Mouse (Mus musculus): ENCODE data around the gene Gm37240.

The Gm37240 gene

DNA sequence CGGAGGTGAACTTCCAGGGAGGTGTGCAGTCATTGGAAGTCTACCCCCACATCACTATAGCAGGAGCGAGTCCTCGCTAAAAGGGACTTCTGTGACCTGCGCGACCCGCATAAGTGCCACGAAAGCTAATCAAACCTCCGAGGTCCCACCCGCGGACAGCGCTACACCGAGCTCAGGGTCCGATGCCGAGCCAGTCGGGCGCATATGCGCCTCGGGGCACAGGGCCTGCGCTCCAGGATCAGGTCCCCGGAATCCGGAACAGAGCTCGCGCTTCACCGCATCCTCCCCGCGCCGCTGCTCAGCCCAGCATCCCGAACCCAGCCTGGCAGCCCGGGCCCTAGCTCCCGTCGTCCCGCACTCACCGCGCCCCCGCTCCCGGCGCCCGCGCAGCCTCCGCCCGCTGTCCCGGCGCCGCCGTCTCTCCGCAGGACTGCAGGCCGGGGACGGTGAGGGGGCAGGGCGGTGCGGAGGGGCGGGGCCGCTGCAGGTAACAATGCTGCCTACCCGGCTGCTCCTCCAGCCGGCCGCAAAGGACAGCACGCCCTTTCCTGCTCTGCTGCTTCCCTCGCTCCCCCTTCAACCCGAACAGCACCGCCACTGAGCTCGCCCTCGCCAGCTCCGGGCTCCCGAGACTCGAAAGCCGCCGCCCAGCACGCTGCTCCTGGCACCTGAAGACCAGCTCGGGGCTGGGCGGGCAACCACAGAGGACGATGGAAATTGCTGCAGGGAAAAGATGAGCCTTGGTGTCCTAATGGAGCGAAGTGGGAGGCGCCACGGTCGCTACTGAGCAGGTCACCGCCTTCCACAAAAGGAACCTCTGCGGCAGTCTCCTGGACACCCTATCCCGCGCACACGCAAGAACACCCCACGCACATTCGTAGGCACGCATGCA lies 1407.1 kb downstream of the Gm37240 start, which contains the start of gene Fhdc1:
Gene Fhdc1, minus strand, starts transcription at position 424 of the 892 bp plus-strand sequence.
- DNase-seq = peak; percentile 78 to 83

DNA sequence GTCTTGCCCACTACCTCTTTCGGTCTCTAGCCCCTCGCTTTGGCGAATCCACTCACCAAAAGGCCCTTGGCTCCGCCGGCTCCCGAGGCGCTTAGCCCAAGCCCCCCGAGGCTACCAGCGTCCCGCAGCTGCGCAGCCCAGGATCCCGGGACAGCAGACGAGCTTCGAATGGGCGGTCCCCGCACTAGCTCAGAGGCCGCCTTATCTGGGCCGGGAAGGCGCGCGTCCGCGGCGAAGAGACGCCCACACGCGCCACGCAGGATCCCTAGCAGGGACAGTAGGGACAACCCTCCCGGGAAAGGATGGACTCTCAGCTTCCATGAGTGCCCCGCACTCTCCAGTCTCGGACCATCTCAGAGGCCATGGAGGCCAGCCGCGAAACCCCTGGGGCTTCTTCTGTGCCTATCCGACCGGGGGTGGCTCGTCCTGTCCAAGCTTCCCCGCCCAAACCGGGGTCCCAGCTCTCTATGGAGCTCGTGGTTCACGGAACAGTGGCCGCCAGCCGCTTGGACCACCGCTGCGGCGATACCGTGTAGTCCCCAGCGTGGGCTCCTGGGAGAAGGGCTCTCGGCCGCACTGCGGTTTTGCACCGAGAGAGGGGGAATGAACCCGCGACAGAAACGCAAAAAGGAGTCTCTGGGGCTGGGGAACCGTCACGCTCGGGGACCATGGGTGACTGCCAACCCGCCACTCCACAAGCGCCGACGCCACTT lies 1407.9 kb downstream of the Gm37240 start:
- DNase-seq = peak; percentile 54 to 65

DNA sequence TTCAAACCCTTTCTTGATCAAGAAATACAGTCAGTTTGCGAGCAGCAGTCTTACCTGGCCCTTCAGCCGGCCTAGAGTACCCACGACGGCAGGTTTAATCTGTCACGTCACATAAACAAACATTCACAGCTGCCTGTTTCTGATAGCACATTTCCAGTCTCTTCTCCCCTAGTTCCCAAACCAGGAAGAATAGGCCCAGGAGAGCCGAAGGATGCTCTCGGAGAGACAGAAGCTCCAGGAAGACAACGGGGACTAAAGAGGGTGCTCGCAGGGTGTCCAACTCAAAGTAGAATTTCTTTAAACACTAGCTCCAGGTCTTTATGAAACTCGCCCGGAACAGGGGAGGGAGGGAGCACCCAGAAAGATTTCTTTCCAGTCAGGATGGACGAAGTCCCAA lies 1408.4 kb downstream of the Gm37240 start:
- DNase-seq = no peak

GRCm38 (mm10) chr3:84478195-84478594 lies 1409.1 kb downstream of the Gm37240 start:
- DNase-seq = no peak

- no peak for DNase-seq
These were observed 1409.8 kb downstream of the Gm37240 start for GRCm38 (mm10) chr3:84477498-84477897.

- DNase-seq = no peak
These were observed 1412.1 kb downstream of the Gm37240 start for GRCm38 (mm10) chr3:84474981-84475775.

DNA sequence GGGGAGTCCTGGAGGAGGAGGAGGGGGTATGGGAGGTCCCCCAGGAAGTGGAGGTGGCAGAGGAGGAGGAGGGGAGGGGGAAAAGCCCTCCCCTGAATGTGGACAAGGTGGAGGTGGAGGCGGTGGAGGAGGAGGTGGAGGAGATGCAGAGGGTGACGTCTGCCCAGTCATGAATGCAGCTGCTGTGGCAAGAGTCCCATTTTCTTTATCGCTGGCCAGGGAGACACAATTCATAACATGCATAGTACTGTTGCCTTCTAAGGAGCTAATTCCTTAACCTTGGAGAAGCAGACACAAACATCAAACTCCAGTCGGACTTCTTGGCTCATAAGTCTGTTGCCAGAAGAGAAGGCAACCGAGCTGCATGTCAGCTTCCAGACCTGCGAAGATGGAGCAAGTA lies 1412.9 kb downstream of the Gm37240 start:
- DNase-seq = no peak

- DNase-seq = no peak
These were observed 1414.4 kb downstream of the Gm37240 start for GRCm38 (mm10) chr3:84472955-84473354.

- DNase-seq = no peak
These were observed 1414.8 kb downstream of the Gm37240 start for GRCm38 (mm10) chr3:84472527-84472926.

DNA sequence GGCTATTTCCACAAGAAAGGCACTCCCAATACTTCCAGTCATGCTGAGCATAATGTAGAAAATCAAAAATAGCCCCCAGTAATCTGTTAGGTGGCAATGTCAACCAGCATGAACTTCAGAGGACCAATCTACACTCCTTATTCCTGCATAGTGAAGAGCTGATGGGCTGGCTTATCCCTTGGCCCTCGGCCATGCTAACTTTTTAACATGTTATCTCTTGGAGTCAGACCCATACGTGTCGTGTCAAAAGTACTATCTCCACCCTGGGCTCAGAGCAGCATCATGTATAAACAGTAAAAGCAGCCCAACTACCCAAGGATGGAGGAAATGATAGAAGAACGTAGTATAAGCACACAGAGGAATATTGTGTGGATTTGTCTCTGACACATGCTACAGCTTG lies 1416.2 kb downstream of the Gm37240 start:
- DNase-seq = no peak

DNA sequence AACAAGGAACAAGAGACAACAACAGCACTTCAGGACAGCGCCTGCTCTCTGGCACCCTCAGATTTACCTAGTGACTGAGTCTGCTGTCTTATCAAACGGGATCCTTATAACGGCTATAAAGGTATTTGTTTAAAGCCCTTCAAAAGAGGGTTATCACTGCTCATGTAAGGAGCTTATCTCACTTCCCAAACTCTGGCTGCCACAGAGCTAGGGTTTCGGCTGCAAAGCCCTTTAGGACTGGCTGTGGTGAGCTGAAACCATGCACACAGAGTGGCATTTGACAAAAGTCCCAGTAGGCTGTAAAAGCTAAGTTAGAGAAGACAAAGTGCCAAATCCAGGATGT lies 1419.2 kb downstream of the Gm37240 start:
- no peak for DNase-seq

- DNase-seq = no peak
These were observed 1419.8 kb downstream of the Gm37240 start for GRCm38 (mm10) chr3:84467419-84468110.

DNA sequence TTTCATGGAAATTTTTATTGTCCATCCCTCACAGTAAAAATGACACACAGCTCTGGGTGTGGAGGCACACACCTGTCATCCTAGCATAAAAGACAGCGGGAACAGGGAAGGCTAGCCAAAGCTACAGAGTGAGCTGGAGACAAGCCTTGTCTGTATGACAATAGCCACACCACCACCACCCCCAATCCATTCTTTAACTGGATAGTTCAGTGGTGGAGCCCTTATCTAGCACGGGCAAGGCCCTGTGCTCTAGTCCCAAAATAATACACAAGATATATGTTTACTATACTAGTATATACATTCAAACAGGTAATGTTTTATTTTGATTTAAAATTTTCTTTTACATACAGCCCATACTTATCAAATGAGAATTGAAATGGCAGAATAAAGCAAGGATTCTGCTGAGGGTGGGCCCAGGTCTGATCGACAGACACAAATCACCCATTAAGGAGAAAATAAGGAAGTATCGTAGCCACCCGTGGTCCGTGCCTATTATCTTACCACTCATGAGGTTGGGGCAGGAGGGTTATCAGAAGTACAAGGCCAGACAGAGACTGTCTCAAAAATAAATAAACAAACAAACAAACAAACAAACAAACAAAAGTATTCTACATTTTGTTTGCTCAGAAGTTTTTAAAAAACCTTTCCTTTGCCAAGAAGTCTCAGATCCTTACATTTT lies 1421.4 kb downstream of the Gm37240 start:
- DNase-seq = peak; percentile 34 to 46

DNA sequence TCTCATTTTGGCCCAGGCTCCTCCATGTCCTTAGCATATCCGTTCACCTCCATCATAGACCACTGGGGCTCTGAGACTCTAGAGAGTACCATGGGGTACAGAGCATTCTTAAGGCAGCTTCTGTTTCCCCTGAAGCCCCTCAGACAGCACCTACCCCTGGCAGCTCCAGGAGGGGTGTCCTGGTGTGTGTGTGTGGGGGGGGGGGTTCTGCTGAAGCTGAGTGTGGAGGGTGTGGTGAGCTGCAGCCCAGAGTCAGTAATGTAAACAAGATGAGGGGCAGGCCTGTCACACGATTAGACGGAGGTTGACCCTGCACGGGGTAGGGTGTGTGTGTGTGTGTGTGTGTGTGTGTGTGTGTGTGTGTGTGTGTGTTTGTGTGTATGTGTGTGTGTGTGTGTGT lies 1425.6 kb downstream of the Gm37240 start:
- DNase-seq = no peak

- DNase-seq = no peak
These were observed 1426.4 kb downstream of the Gm37240 start for GRCm38 (mm10) chr3:84460952-84461351.

GRCm38 (mm10) chr3:84460499-84460898 lies 1426.8 kb downstream of the Gm37240 start:
- DNase-seq = no peak

DNA sequence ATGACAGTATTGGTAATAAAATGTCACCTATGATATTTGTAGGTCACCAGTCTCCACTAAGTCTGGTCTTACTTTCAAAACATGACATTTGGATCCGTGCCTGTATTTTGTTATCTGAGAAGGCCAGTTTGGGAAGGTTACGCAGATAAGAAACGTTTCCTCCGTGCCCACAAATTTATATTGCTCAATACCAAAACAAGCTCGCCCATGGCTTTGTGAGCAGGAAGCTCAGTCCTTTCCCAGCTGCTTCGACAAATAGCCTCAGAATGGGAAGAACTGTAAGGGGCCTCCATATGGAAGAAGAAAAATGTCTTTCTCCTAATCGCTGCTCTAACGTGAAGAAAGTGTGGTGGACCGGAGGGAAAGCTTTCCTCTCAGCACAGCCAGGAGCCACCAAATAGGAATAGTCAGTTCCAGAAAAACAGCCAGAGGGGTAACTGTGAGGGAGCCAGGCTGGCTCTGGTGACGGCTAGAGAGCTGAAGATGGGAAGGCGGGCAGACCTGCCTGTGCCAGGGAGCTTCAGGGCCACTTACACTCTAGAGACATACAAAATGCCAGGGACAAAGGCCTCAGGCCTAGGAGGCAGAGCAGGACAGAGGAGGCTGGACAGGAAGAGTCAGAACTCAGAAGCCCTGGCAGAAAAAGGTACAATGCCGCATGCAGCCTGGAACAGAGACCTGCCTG lies 1431.4 kb downstream of the Gm37240 start:
- no peak for DNase-seq

- no peak for DNase-seq
These were observed 1436.7 kb downstream of the Gm37240 start for GRCm38 (mm10) chr3:84450651-84451050.

- DNase-seq = no peak
These were observed 1438.3 kb downstream of the Gm37240 start for GRCm38 (mm10) chr3:84449015-84449414.

- no peak for DNase-seq
These were observed 1439.5 kb downstream of the Gm37240 start for GRCm38 (mm10) chr3:84447803-84448202.
